Mouse (Mus musculus): ENCODE measurements at regions not wholly inside any gene's neighbourhood (a gene's known extent, or its start where the extent isn't known, plus 50 kb on each side); places are given as distances from the start of the nearest gene placed in this dataset.
A peak's percentile ranks its signal among the peaks of the same experiment; 100 is the strongest.

DNA sequence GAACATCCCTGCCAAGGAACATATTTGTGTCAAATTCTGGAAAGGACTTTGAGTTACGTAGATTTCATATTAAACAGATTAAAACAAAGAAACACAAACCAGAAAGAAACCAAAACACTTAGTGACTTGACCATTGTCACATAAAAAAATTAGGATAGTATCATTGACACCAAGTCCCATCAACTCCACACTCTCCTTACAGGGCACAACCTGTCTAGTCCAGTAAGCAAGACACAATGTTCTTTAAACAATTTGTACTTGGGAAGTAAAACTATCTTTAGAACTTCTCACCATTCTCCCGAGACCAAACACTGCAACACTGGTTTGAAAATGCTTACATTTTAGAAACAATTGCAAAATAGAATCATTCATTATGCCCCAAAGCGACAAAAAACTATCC, 277.7 kb downstream of the Ostf1 start:
- H3K27me3 ChIP-seq (ENCODE audit: control insufficient read depth, insufficient read depth, low read length), result no peaks in the 10 kb centered on the region
- no peak overlapping the region for H3K4me3 ChIP-seq (ENCODE audit: insufficient read depth, low read depth, low read length)
- no peak for DNase-seq (ENCODE audit: extremely low read depth, low read depth, low spot score)
- TF ChIP-seq CTCF (IDR thresholded peaks at IDR 0.05; ENCODE audit: low read depth, low read length) (no peak), POLR2A (IDR thresholded peaks at IDR 0.05; ENCODE audit: extremely low read depth, insufficient read depth, low read length) (no peak)
- H3K9ac ChIP-seq (ENCODE audit: low read depth, low read length), result no peak overlapping the region
- no peaks in the 10 kb centered on the region for H3K79me2 ChIP-seq (ENCODE audit: control insufficient read depth, insufficient read depth, low read length)
- no peak overlapping the region for H3K27ac ChIP-seq (replicated peaks; ENCODE audit: insufficient read depth, low read depth, low read length)
- no peaks in the 10 kb centered on the region for H3K36me3 ChIP-seq (ENCODE audit: control insufficient read depth, insufficient read depth, low read length)
- H3K4me1 ChIP-seq (ENCODE audit: control insufficient read depth, insufficient read depth, low read length), result no peaks in the 10 kb centered on the region
- WGBS, result 90% methylated on average over 3 of the region's 3 CpGs

DNA sequence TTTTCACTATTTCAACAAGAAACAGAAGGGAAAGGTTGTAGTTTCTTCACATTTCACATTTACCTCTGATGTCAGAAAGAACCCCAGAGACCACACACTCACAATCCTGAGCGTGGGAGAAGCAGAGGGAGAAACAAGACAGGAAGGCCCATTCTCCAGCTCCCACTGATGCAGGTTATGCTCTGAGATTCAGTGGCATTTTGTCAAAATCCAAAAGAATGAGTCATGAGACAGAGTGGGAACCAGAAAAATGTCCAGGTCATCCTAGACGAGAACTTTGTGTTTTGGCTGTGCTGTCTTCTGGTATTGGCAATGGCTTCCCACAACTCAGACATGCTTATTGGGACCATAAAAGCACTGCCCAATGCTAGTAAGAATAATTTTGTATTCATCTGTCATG, 285.9 kb downstream of the Ostf1 start:
- no peak overlapping the region for H3K9ac ChIP-seq (ENCODE audit: low read depth, low read length)
- H3K4me1 ChIP-seq (ENCODE audit: control insufficient read depth, insufficient read depth, low read length), result no peaks in the 10 kb centered on the region; the same call in 1 of the 2 replicates
- no peaks in the 10 kb centered on the region for H3K27me3 ChIP-seq (ENCODE audit: control insufficient read depth, insufficient read depth, low read length)
- 87% methylated on average over 2 of the region's 2 CpGs for WGBS
- H3K79me2 ChIP-seq (ENCODE audit: control insufficient read depth, insufficient read depth, low read length), result no peaks in the 10 kb centered on the region
- no peak for DNase-seq (ENCODE audit: extremely low read depth, low read depth, low spot score)
- H3K27ac ChIP-seq (replicated peaks; ENCODE audit: insufficient read depth, low read depth, low read length), result no peak overlapping the region
- H3K4me3 ChIP-seq (ENCODE audit: insufficient read depth, low read depth, low read length), result no peak overlapping the region
- H3K36me3 ChIP-seq (ENCODE audit: control insufficient read depth, insufficient read depth, low read length), result no peaks in the 10 kb centered on the region
- no peak for TF ChIP-seq CTCF (IDR thresholded peaks at IDR 0.05; ENCODE audit: low read depth, low read length)
- no peak for TF ChIP-seq POLR2A (IDR thresholded peaks at IDR 0.05; ENCODE audit: extremely low read depth, insufficient read depth, low read length)

DNA sequence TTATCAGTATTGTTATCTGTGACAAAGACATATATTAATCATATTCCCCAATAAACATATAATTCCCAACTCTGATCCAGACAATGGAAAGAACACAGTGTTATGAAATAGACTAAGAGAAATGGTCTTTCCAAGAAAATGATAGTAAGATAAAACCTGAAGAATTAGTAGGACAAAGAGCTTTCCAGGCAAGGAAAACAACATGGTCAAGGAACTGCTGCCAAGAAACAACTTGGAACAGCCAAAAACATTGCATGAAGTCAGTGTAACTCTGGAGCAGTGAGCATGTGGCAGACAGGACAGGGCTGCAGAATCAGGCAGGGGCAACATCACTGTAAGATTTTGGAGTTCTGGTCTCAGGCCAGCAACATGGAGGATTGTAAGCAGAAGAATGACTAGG, 288.0 kb downstream of the Ostf1 start:
- DNase-seq (ENCODE audit: extremely low read depth, low read depth, low spot score), result peak; percentile 28
- no peaks in the 10 kb centered on the region for H3K27me3 ChIP-seq (ENCODE audit: control insufficient read depth, insufficient read depth, low read length)
- no peak overlapping the region for H3K9ac ChIP-seq (ENCODE audit: low read depth, low read length)
- no peaks in the 10 kb centered on the region for H3K36me3 ChIP-seq (ENCODE audit: control insufficient read depth, insufficient read depth, low read length)
- no peaks in the 10 kb centered on the region; the same call in 1 of the 2 replicates for H3K4me1 ChIP-seq (ENCODE audit: control insufficient read depth, insufficient read depth, low read length)
- H3K27ac ChIP-seq (replicated peaks; ENCODE audit: insufficient read depth, low read depth, low read length), result no peak overlapping the region
- TF ChIP-seq POLR2A (IDR thresholded peaks at IDR 0.05; ENCODE audit: extremely low read depth, insufficient read depth, low read length), result no peak
- TF ChIP-seq CTCF (IDR thresholded peaks at IDR 0.05; ENCODE audit: low read depth, low read length), result no peak
- no peaks in the 10 kb centered on the region for H3K79me2 ChIP-seq (ENCODE audit: control insufficient read depth, insufficient read depth, low read length)
- no peak overlapping the region for H3K4me3 ChIP-seq (ENCODE audit: insufficient read depth, low read depth, low read length)

DNA sequence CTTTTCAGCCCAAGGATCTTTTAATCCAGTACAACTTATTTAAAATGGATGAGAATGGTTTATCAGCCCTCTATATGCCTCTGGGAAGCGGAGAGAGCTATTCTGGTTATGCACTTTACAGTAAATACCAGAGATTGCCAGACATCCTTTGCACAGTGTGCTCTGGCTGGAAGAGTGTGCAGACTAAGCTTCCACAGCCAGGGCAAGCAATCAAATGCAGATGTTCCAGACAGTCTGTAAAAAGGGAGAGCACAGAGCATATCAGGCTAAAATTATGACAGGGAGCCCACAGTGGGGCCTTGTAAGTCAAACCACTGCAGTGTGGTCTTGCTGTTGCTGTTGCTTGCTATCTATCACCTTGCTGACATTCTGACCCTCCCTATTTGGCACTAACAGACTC, 288.6 kb downstream of the Ostf1 start:
- Histone ChIP-seq H3K4me3 (ENCODE audit: insufficient read depth, low read depth, low read length) (no peak overlapping the region), H3K4me1 (ENCODE audit: control insufficient read depth, insufficient read depth, low read length) (no peaks in the 10 kb centered on the region; the same call in 1 of the 2 replicates), H3K79me2 (ENCODE audit: control insufficient read depth, insufficient read depth, low read length) (no peaks in the 10 kb centered on the region), H3K9ac (ENCODE audit: low read depth, low read length) (no peak overlapping the region), H3K36me3 (ENCODE audit: control insufficient read depth, insufficient read depth, low read length) (no peaks in the 10 kb centered on the region), H3K27me3 (ENCODE audit: control insufficient read depth, insufficient read depth, low read length) (no peaks in the 10 kb centered on the region), H3K27ac (replicated peaks; ENCODE audit: insufficient read depth, low read depth, low read length) (no peak overlapping the region)
- DNase-seq (ENCODE audit: extremely low read depth, low read depth, low spot score), result no peak
- 90% methylated on average over 1 of the region's 1 CpGs for WGBS
- TF ChIP-seq POLR2A (IDR thresholded peaks at IDR 0.05; ENCODE audit: extremely low read depth, insufficient read depth, low read length) (no peak), CTCF (IDR thresholded peaks at IDR 0.05; ENCODE audit: low read depth, low read length) (no peak)

DNA sequence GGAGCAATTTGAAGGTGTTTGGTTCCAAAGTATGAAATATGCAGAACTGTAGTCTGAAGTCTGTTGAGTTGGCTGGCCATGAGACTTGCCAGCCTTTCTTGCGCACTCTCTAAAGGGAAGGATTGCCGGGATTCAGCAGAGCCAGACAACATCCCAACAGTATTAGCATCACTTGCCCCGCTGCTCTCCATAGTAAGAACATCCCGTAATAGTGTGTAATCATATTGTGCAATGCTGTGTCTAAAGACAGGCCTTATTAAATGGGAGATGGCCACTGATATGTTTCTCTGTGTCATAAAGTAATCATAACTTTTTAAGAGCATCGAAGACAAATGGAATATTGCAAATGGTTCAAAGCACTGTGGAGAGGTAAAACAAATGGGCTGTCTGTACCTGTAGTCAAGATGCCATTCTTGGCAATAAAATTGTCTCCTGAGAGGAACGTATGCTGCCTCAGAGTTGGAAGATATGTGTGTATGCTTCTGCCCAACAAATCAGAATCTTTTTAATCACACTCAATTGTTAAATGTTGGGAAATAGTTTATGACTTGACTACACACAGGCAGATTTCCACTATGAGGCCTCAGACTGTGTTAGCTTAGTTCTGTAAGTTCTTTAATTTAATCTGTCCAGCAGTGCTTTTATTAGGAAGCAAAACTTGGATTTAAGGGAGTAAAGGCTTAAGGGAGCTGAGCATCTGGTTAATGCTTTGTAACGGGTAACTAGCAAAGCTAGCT, 293.6 kb downstream of the Ostf1 start:
- H3K27me3 ChIP-seq (ENCODE audit: control insufficient read depth, insufficient read depth, low read length), result no peaks in the 10 kb centered on the region; the same call in 1 of the 2 replicates
- H3K4me3 ChIP-seq (ENCODE audit: insufficient read depth, low read depth, low read length), result no peak overlapping the region
- DNase-seq (ENCODE audit: extremely low read depth, low read depth, low spot score), result no peak
- TF ChIP-seq CTCF (IDR thresholded peaks at IDR 0.05; ENCODE audit: low read depth, low read length), result no peak
- no peak for TF ChIP-seq POLR2A (IDR thresholded peaks at IDR 0.05; ENCODE audit: extremely low read depth, insufficient read depth, low read length)
- H3K27ac ChIP-seq (replicated peaks; ENCODE audit: insufficient read depth, low read depth, low read length), result no peak overlapping the region
- H3K79me2 ChIP-seq (ENCODE audit: control insufficient read depth, insufficient read depth, low read length), result no peaks in the 10 kb centered on the region
- H3K36me3 ChIP-seq (ENCODE audit: control insufficient read depth, insufficient read depth, low read length), result no peaks in the 10 kb centered on the region
- 93% methylated on average over 7 of the region's 7 CpGs for WGBS
- no peak overlapping the region for H3K9ac ChIP-seq (ENCODE audit: low read depth, low read length)
- no peaks in the 10 kb centered on the region for H3K4me1 ChIP-seq (ENCODE audit: control insufficient read depth, insufficient read depth, low read length)

DNA sequence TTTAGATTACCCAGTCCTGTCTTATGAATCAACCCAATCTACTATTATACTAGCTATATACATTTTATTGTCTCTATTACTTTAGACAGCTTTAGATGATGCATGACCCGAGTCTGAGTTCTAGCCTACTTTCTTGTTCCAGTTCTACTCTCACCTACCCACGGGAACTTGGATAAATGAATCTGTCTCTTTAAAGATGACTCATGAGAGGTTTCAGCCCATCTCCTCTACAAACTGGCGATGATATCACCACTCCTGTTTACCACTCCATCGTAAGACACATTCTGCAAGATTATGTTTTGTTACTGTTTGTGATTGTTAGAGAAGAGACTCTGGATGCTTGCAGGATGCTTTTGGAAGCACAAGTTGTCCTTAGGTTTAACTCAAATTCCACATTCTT, 295.0 kb downstream of the Ostf1 start:
- H3K4me3 ChIP-seq (ENCODE audit: insufficient read depth, low read depth, low read length), result no peak overlapping the region
- WGBS, result 82% methylated on average over 4 of the region's 4 CpGs
- H3K27ac ChIP-seq (replicated peaks; ENCODE audit: insufficient read depth, low read depth, low read length), result no peak overlapping the region
- TF ChIP-seq CTCF (IDR thresholded peaks at IDR 0.05; ENCODE audit: low read depth, low read length), result no peak
- no peak for TF ChIP-seq POLR2A (IDR thresholded peaks at IDR 0.05; ENCODE audit: extremely low read depth, insufficient read depth, low read length)
- no peaks in the 10 kb centered on the region; the same call in 1 of the 2 replicates for H3K27me3 ChIP-seq (ENCODE audit: control insufficient read depth, insufficient read depth, low read length)
- H3K9ac ChIP-seq (ENCODE audit: low read depth, low read length), result no peak overlapping the region
- no peaks in the 10 kb centered on the region for H3K4me1 ChIP-seq (ENCODE audit: control insufficient read depth, insufficient read depth, low read length)
- DNase-seq (ENCODE audit: extremely low read depth, low read depth, low spot score), result no peak
- H3K36me3 ChIP-seq (ENCODE audit: control insufficient read depth, insufficient read depth, low read length), result no peaks in the 10 kb centered on the region
- no peaks in the 10 kb centered on the region for H3K79me2 ChIP-seq (ENCODE audit: control insufficient read depth, insufficient read depth, low read length)
